Mouse (Mus musculus) intestine, postnatal 0 days (tissue): ENCODE data around the gene Mboat1. TPM values are rescaled to one million over a fixed set of nuclear protein-coding genes. Genes with fewer than 3 reads are reported as not detected.

Source experiments
- ATAC-seq: fragments of 200-750 bp; cut with Nextera tagmentation; 2 replicates; pipeline ENCODE4 v1.8.0; 2017; ENCODE audit warnings: mild to moderate bottlenecking, moderate TSS enrichment, moderate library complexity
- H3K27ac ChIP-seq: fragments of 300-500 bp; sonication (generic); 2 replicates; pipeline ENCODE4 v1.5.1; 2014; ENCODE audit warnings: mild to moderate bottlenecking, low read depth, low read length, moderate library complexity
- H3K27me3 ChIP-seq: fragments of 300-500 bp; sonication (generic); replicated peaks from 2 replicates; pipeline ENCODE4 v1.6.1; 2014; ENCODE audit warnings: low read length, mixed read lengths; ENCODE audit not compliant: control insufficient read depth, insufficient read depth
- H3K36me3 ChIP-seq: fragments of 300-500 bp; sonication (generic); 2 replicates; pipeline ENCODE4 v1.6.1; 2014; ENCODE audit warnings: mild to moderate bottlenecking, moderate library complexity; ENCODE audit not compliant: control insufficient read depth, insufficient read depth
- H3K4me1 ChIP-seq: fragments of 300-500 bp; sonication (generic); replicated peaks from 2 replicates; pipeline ENCODE4 v1.6.1; 2014; ENCODE audit warnings: antibody characterized with exemption, low read length, mixed read lengths; ENCODE audit not compliant: control insufficient read depth, insufficient read depth
- H3K4me2 ChIP-seq: fragments of 300-500 bp; sonication (generic); replicated peaks from 2 replicates; pipeline ENCODE4 v1.6.1; 2014; ENCODE audit warnings: low read depth, mild to moderate bottlenecking, moderate library complexity
- H3K4me3 ChIP-seq: fragments of 300-500 bp; sonication (generic); 2 replicates; pipeline ENCODE4 v1.5.1; 2014; ENCODE audit warnings: low read depth, low read length
- H3K9ac ChIP-seq: fragments of 300-500 bp; sonication (generic); 2 replicates; pipeline ENCODE4 v1.6.1; 2014; ENCODE audit warnings: mild to moderate bottlenecking, low read depth, low read length
- H3K9me3 ChIP-seq: fragments of 300-500 bp; sonication (generic); 2 replicates; pipeline ENCODE4 v1.6.1; 2016; ENCODE audit warnings: mixed run types; ENCODE audit not compliant: control insufficient read depth
- CTCF ChIP-seq: sonication (generic); IDR thresholded peaks from 2 replicates; pipeline ENCODE4 v1.5.1; 2016; ENCODE audit warnings: low read depth, mild to moderate bottlenecking, control low read depth, antibody characterized with exemption, moderate library complexity
- WGBS: fragments of 180-500 bp; shearing (Covaris S2); extraction: QIAGEN DNeasy Blood & Tissue Kit; methylation state at CpG from one replicate; pipeline ENCODE4 v1.1.7; 2014; 5-methylcytosine and 5-hydroxymethylcytosine counted together
- polyA plus RNA-seq: library from polyadenylated mRNA; unstranded; fragments of >200 nt; fragmentation: Nextera tagmentation; extraction: Ambion mirVana; gene quantifications from 2 replicates; pipeline ENCODE4 v1.2.1, GENCODE M21; 2015

Gene Mboat1
- polyA plus RNA-seq, 1 experiment from 2014 or later, result 13.6 TPM

DNA sequence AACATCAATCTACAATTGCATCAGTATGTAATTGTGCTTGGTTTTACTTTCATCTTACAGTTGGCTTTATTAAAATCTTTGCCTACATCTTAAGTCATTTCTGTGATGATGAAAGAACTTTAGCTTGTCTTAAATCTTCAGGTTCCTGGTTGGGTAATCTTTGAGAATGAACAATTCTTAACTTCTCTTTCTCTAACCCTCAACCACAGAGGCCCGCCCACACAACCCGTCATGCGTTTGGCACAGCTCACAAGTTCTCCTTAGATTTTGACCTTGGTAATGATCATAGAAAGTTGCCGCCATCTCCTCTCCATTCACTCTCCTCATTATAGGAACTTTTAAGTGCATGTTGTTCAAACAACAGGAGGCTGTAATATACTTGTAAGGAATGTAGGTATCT is 18.0 kb downstream of the Mboat1 start:
- H3K4me1 ChIP-seq, result no peaks in the 10 kb centered on the region; the same call in 1 of the 2 replicates
- H3K9me3 ChIP-seq, result no peaks in the 10 kb centered on the region
- H3K4me3 ChIP-seq, result no peak overlapping the region
- WGBS, result 76% methylated on average over 4 of the region's 4 CpGs
- H3K27me3 ChIP-seq, result no peaks in the 10 kb centered on the region
- no peak overlapping the region for H3K27ac ChIP-seq
- ATAC-seq, result no peak
- no peaks in the 10 kb centered on the region for H3K36me3 ChIP-seq
- H3K4me2 ChIP-seq, result no peak overlapping the region
- no peak overlapping the region for H3K9ac ChIP-seq
- no peak for TF ChIP-seq CTCF

DNA sequence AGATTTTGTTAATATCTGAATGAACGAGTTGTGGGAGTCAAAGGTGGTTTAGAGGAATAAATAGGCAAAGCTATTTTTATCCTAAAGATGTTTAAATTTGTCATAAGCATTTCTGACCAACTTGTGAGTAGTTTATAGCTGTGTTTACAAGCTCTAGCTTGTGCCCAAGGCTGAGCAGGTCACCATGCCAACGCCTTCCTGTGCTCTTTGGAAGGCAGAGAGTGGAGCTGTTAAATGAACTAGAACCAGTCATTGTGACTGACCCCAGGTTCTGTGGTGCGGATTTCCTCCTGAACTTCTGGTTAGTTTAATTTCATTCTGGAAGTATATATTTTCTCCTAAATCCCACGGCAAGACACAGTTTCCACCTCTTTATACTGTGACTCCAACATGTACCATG is 23.3 kb downstream of the Mboat1 start:
- Histone ChIP-seq H3K4me3 (no peak overlapping the region), H3K27ac (no peak overlapping the region), H3K9ac (no peak overlapping the region), H3K4me2 (no peak overlapping the region), H3K36me3 (peaks cover 4% of the 10 kb centered on the region; the same call in 1 of the 2 replicates), H3K9me3 (no peaks in the 10 kb centered on the region), H3K27me3 (no peaks in the 10 kb centered on the region), H3K4me1 (no peaks in the 10 kb centered on the region; the same call in 1 of the 2 replicates)
- 85% methylated on average over 4 of the region's 4 CpGs for WGBS
- ATAC-seq, result no peak
- no peak for TF ChIP-seq CTCF

GRCm38 (mm10) chr13:30163521-30163920 is 27.2 kb downstream of the Mboat1 start:
- Histone ChIP-seq H3K27ac (no peak overlapping the region), H3K4me1 (no peaks in the 10 kb centered on the region), H3K27me3 (no peaks in the 10 kb centered on the region), H3K4me3 (no peak overlapping the region), H3K36me3 (peaks cover 4% of the 10 kb centered on the region; the same call in 1 of the 2 replicates), H3K9me3 (no peaks in the 10 kb centered on the region), H3K9ac (no peak overlapping the region), H3K4me2 (no peak overlapping the region)
- 98% methylated on average over 2 of the region's 2 CpGs for WGBS
- no peak for TF ChIP-seq CTCF
- ATAC-seq, result no peak

DNA sequence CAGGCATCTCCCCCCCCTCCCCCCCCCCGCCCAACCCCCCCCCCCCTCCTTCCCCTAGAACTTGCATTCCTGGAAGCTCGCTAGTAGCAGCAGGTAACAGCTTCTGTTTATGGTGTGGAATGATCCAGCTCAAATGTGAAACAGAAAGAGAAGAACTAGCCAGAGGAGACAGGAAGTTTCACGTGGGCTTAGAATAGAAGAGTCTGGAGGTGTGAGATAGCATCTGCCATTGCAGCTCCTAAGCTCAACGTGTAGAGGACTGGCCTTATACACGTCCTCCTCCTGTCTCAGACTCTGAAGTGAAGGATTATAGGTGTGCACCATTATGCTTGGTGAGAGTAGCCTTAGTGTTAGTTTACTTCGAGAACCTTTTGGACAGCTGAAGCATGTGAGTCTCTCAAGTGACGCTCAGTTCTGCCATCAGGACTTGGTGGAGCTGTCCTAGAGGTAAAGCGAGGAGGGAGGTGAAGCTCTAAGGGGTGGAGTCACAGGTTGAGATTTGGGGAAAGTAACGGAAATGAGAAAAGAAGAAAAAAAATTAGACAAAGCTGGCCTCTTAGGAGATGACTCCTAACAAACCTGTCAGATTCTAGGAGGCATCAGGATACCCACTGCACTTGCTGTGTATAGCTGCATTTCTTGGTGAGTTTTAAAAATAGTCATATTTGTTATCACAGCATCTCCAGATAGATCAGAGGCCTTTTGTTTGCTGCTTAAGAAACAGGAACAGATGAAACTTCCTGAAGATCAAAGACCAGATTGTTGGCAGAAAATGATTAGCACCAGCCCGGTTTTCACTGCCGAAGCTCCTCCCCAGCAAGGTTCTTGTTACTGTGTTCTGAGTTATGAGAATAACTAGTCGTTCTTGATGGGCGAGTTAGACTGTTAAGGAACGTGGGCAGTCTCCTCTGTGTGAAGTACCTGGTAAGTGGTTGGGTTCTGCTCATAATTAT is 30.1 kb downstream of the Mboat1 start:
- TF ChIP-seq CTCF, result no peak
- H3K27ac ChIP-seq, result no peak overlapping the region
- H3K4me3 ChIP-seq, result no peak overlapping the region
- H3K9me3 ChIP-seq, result no peaks in the 10 kb centered on the region
- peaks cover 4% of the 10 kb centered on the region; the same call in 1 of the 2 replicates for H3K36me3 ChIP-seq
- ATAC-seq, result peak; percentile 47; the same call in 1 of the 2 replicates
- H3K27me3 ChIP-seq, result no peaks in the 10 kb centered on the region
- no peaks in the 10 kb centered on the region for H3K4me1 ChIP-seq
- 65% methylated on average over 13 of the region's 14 CpGs for WGBS
- H3K9ac ChIP-seq, result no peak overlapping the region
- no peak overlapping the region for H3K4me2 ChIP-seq

DNA sequence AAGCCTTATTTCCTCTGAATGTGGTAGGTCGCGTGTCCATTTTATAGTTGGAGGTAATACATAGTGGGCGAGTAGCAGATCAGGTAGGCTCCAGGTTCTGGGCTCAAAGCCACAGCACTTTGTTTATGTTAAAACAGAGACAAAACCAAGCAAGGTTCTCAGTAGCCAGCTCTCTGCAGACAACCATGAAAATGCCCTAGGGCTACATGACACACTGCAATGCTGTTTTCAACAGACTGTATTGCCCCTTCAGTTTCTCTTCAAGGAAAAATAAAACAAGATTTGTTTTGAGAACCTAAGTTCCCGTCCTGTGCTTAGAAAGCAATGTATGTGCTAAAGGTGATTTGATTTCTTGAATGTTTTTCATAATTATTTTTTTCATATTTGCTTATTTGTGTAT is 31.2 kb downstream of the Mboat1 start:
- no peak for ATAC-seq
- Histone ChIP-seq H3K4me1 (no peaks in the 10 kb centered on the region), H3K36me3 (peaks cover 4% of the 10 kb centered on the region; the same call in 1 of the 2 replicates), H3K27me3 (no peaks in the 10 kb centered on the region), H3K27ac (no peak overlapping the region), H3K4me3 (no peak overlapping the region), H3K9me3 (no peaks in the 10 kb centered on the region), H3K4me2 (no peak overlapping the region), H3K9ac (no peak overlapping the region)
- TF ChIP-seq CTCF, result no peak
- whole genome bisulfite sequencing, result 86% methylated on average over 4 of the region's 4 CpGs

- no peak overlapping the region for H3K4me2 ChIP-seq
- no peak overlapping the region for H3K9ac ChIP-seq
- no peaks in the 10 kb centered on the region for H3K36me3 ChIP-seq
- 77% methylated on average over 4 of the region's 4 CpGs for WGBS
- no peak for TF ChIP-seq CTCF
- no peaks in the 10 kb centered on the region for H3K4me1 ChIP-seq
- H3K4me3 ChIP-seq, result no peak overlapping the region
- H3K27ac ChIP-seq, result no peak overlapping the region
- no peak for ATAC-seq
- H3K27me3 ChIP-seq, result no peaks in the 10 kb centered on the region
- no peaks in the 10 kb centered on the region for H3K9me3 ChIP-seq
Measured at GRCm38 (mm10) chr13:30168803-30169202, 32.5 kb downstream of the Mboat1 start.
